In genomic region chr2:115858246-115858645, GRCm38 (mm10) we compare ENCODE assay signal across 10 mouse cellular contexts.
DNase-seq lines count a peak whose midpoint lies in the region; ATAC-seq lines count a peak whose summit lies in the region.
"Had no signal": no experiment of that assay in that cellular context is flagged by ENCODE, and none has a peak within 500 bp of the region (broad histone marks: within the 10 kb centered on the region; RNA-seq: fewer than 3 reads in every experiment).

No protein-coding gene starts in this region.

- no peak for ATAC-seq in heart, embryonic 12.5 days (ENCODE audit: insufficient number of reproducible peaks, low FRiP score)
- no peak for ATAC-seq in forebrain, embryonic 14.5 days
- no peak for ATAC-seq in midbrain, embryonic 13.5 days

- no peaks in the 10 kb centered on the region for H3K27me3 ChIP-seq in heart, embryonic 12.5 days (replicated peaks)
- H3K27me3 ChIP-seq in forebrain, embryonic 14.5 days (replicated peaks; ENCODE audit: control insufficient read depth, insufficient read depth, low read length), result no peaks in the 10 kb centered on the region
- H3K27me3 ChIP-seq in midbrain, embryonic 13.5 days, result peaks cover 48% of the 10 kb centered on the region

- H3K4me2 ChIP-seq in heart, embryonic 12.5 days, result peak overlapping the region; percentile 47
- H3K4me2 ChIP-seq in forebrain, embryonic 14.5 days (ENCODE audit: low read length), result peak overlapping the region; percentile 51
- H3K4me2 ChIP-seq in midbrain, embryonic 13.5 days (replicated peaks), result 0 out of 2 replicates have a peak overlapping the region, but pooled peaks have one; percentile 5
- H3K4me2 ChIP-seq: embryonic facial prominence, embryonic 15.5 days had no signal

- no peak overlapping the region for H3K4me3 ChIP-seq in heart, embryonic 12.5 days
- H3K4me3 ChIP-seq in forebrain, embryonic 14.5 days (ENCODE audit: low read depth, low read length), result peak overlapping the region; percentile 17
- H3K4me3 ChIP-seq in midbrain, embryonic 13.5 days (replicated peaks), result no peak overlapping the region
- H3K4me3 ChIP-seq: embryonic facial prominence, embryonic 15.5 days had no signal

- no peaks in the 10 kb centered on the region for H3K9me3 ChIP-seq in heart, embryonic 12.5 days (replicated peaks)
- H3K9me3 ChIP-seq in forebrain, embryonic 14.5 days (replicated peaks; ENCODE audit: control insufficient read depth, low read length), result no peaks in the 10 kb centered on the region
- H3K9me3 ChIP-seq in midbrain, embryonic 13.5 days, result no peaks in the 10 kb centered on the region
- H3K9me3 ChIP-seq: embryonic facial prominence, embryonic 15.5 days had no signal

- peaks cover 35% of the 10 kb centered on the region for H3K4me1 ChIP-seq in heart, embryonic 12.5 days (replicated peaks)
- peaks cover 31% of the 10 kb centered on the region for H3K4me1 ChIP-seq in forebrain, embryonic 14.5 days (ENCODE audit: control insufficient read depth, insufficient read depth, low read length)
- H3K4me1 ChIP-seq in midbrain, embryonic 13.5 days (replicated peaks), result peaks cover 60% of the 10 kb centered on the region

- peak overlapping the region; percentile 37; the same call in 1 of the 2 replicates for H3K9ac ChIP-seq in heart, embryonic 12.5 days
- peak overlapping the region; percentile 59 for H3K9ac ChIP-seq in forebrain, embryonic 14.5 days (ENCODE audit: low read length)
- H3K9ac ChIP-seq in midbrain, embryonic 13.5 days (replicated peaks), result no peak overlapping the region
- H3K9ac ChIP-seq: embryonic facial prominence, embryonic 15.5 days had no signal

- 22% methylated on average over 8 of the region's 8 CpGs for WGBS in heart, embryonic 12.5 days
- 4% methylated on average over 8 of the region's 8 CpGs for WGBS in forebrain, embryonic 14.5 days
- WGBS in midbrain, embryonic 13.5 days, result 5% methylated on average over 8 of the region's 8 CpGs

- H3K36me3 ChIP-seq in heart, embryonic 12.5 days, result peaks cover 1% of the 10 kb centered on the region; the same call in 1 of the 2 replicates
- H3K36me3 ChIP-seq in forebrain, embryonic 14.5 days (ENCODE audit: control insufficient read depth, insufficient read depth, low read length), result peaks cover 8% of the 10 kb centered on the region
- H3K36me3 ChIP-seq in midbrain, embryonic 13.5 days, result no peaks in the 10 kb centered on the region

- H3K27ac ChIP-seq in heart, embryonic 12.5 days (ENCODE audit: poor library complexity, severe bottlenecking), result no peak overlapping the region
- peak overlapping the region; percentile 91 for H3K27ac ChIP-seq in forebrain, embryonic 14.5 days (ENCODE audit: low read depth, low read length)
- 0 out of 2 replicates have a peak overlapping the region, but pooled peaks have one; percentile 31 for H3K27ac ChIP-seq in midbrain, embryonic 13.5 days

- DNase-seq in heart, adult 8-10 months (ENCODE audit: low spot score), result no peak
- peak; percentile 38 for DNase-seq in ES-CJ7 (ENCODE audit: low read depth, low spot score)
- DNase-seq in forebrain, embryonic 14.5 days (ENCODE audit: low spot score), result no peak
- no peak for DNase-seq in lung, postnatal 25 days (ENCODE audit: low spot score)
- no peak for DNase-seq in natural killer cell, adult 2 months (ENCODE audit: low spot score in 2 of 2)
- DNase-seq in T-cell, adult 2 months (ENCODE audit: low spot score), result no peak
- DNase-seq: gastrocnemius, postnatal 36 days had no signal
